Mouse (Mus musculus): ENCODE results near the gene Slc22a20.

DNA sequence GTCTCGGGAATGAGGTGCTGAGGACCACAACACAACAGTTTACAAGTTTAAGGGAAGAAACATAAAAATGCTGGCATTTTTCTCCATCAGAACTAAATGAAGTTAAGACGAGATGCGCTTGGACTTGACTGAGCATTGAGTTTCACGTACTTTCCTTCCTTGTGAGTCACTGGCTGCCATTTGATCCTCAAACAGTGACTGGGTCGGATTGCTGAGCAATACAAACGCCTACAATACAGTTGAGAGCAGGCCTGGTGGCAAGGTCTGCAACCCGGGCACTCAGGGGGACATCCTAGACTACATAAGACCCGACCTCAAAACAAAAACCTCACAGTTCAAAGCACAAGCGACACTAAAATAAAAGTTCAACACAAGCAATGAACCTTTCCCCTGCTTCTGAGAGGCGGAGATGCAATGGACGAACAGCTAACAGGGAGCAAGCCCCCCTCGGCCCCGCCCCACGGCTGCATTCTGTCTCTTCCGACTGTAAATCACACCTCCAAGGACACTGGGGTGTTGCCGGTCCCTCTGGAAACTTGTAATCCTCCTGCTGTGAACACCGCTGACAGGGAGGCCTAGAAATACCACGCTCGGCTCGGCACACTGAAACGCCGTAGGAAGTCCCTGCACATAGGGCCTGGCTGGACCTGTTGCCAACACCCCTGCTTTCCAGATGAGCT lies 31.8 kb downstream of the Slc22a20 start:
- TF ChIP-seq CTCF (IDR thresholded peaks at IDR 0.05; ENCODE audit: low read depth): no peak
- no peak for TF ChIP-seq EP300 (IDR thresholded peaks at IDR 0.05; ENCODE audit: low read depth)

Data from liver, postnatal 0 days (tissue).